Mouse (Mus musculus): Measurements from ENCODE around the gene Uggt2. TPM values are rescaled to one million over a fixed set of nuclear protein-coding genes. Genes with fewer than 3 reads are reported as not detected.

Uggt2 gene
- polyA plus RNA-seq, 1 experiment = 2.6 TPM

GRCm38 (mm10) chr14:118937533-118938492 lies 161.4 kb downstream of the Uggt2 start, which contains the start of gene Dnajc3:
TSS of gene Dnajc3 (plus strand) at chr14:118937976.
- no peaks in the 10 kb centered on the region for H3K27me3 ChIP-seq (ENCODE audit: control insufficient read depth, insufficient read depth, insufficient read length)
- no peaks in the 10 kb centered on the region for H3K36me3 ChIP-seq (ENCODE audit: control insufficient read depth, insufficient read depth)
- H3K79me2 ChIP-seq (ENCODE audit: control insufficient read depth, insufficient read depth) = peaks cover 40% of the 10 kb centered on the region
- H3K4me3 ChIP-seq = peak within 1 kb of the TSS; percentile 39
- peak within 1 kb of the TSS; percentile 76 for H3ac ChIP-seq (ENCODE audit: control insufficient read depth, insufficient read length)
- TF ChIP-seq POLR2A (IDR thresholded peaks at IDR 0.05; ENCODE audit: insufficient read length, low read depth) (peak; percentile 82), TCF3 (IDR thresholded peaks at IDR 0.05; ENCODE audit: insufficient read length, low read depth) (no peak), MYOG (IDR thresholded peaks at IDR 0.05; ENCODE audit: control insufficient read depth in 1 of 3, insufficient read depth in 1 of 3, insufficient read length in 2 of 3, low read depth in 2 of 3) (peak in 1 of 3 experiments; percentile 1), POLR2AphosphoS2 (IDR thresholded peaks at IDR 0.05; ENCODE audit: insufficient read length, low read depth) (peak; percentile 78)
- H3K4me2 ChIP-seq (ENCODE audit: low read depth) = peak within 1 kb of the TSS; percentile 96

GRCm38 (mm10) chr14:118936952-118937351 lies 162.3 kb downstream of the Uggt2 start:
- Histone ChIP-seq H3K36me3 (ENCODE audit: control insufficient read depth, insufficient read depth) (no peaks in the 10 kb centered on the region), H3K27me3 (ENCODE audit: control insufficient read depth, insufficient read depth, insufficient read length) (no peaks in the 10 kb centered on the region), H3K4me3 (peak overlapping the region; percentile 39), H3K4me2 (ENCODE audit: low read depth) (peak overlapping the region; percentile 96), H3K79me2 (ENCODE audit: control insufficient read depth, insufficient read depth) (peaks cover 32% of the 10 kb centered on the region), H3ac (ENCODE audit: control insufficient read depth, insufficient read length) (no peak overlapping the region)
- TF ChIP-seq MYOG (IDR thresholded peaks at IDR 0.05; ENCODE audit: control insufficient read depth in 1 of 3, insufficient read depth in 1 of 3, insufficient read length in 2 of 3, low read depth in 2 of 3) (no peak), POLR2AphosphoS2 (IDR thresholded peaks at IDR 0.05; ENCODE audit: insufficient read length, low read depth) (no peak), USF1 (IDR thresholded peaks at IDR 0.05; ENCODE audit: low read depth) (no peak), SRF (IDR thresholded peaks at IDR 0.05; ENCODE audit: control insufficient read depth, insufficient read length, low read depth) (no peak), CEBPB (IDR thresholded peaks at IDR 0.05; ENCODE audit: insufficient read depth, poor library complexity, severe bottlenecking) (no peak), MAX (IDR thresholded peaks at IDR 0.05; ENCODE audit: low read depth) (no peak), MYOD1 (IDR thresholded peaks at IDR 0.05; ENCODE audit: control insufficient read depth in 1 of 3, insufficient read length in 2 of 3, low read depth in 2 of 3) (no peak), E2F4 (IDR thresholded peaks at IDR 0.05; ENCODE audit: insufficient read depth) (no peak), REST (IDR thresholded peaks at IDR 0.05; ENCODE audit: insufficient read depth, insufficient read length) (no peak), TCF3 (IDR thresholded peaks at IDR 0.05; ENCODE audit: insufficient read length, low read depth) (no peak), POLR2A (IDR thresholded peaks at IDR 0.05; ENCODE audit: insufficient read length, low read depth) (no peak), TCF12 (IDR thresholded peaks at IDR 0.05; ENCODE audit: insufficient read depth, poor library complexity, severe bottlenecking) (no peak)

DNA sequence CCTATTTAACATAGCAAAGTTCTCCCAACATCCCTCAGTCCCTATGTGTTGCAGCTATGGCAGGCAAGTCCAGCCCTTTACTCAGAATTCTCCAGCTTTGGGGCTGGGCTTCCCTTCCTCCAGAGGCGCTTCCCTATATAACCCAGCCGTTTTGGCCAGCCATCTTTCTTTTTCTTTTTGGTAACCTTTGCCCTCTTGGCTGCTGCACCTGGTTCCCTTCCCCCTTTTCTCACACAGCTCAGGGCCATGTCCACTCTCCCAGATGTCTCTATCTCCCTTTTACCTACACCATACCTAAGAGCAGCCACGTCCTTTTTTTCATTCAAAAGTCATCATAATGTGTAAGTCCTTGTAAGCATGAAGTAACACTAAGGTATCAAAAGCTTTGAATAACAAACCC lies 163.0 kb downstream of the Uggt2 start:
- no peak overlapping the region for H3ac ChIP-seq (ENCODE audit: control insufficient read depth, insufficient read length)
- no peak for TF ChIP-seq SRF (IDR thresholded peaks at IDR 0.05; ENCODE audit: control insufficient read depth, insufficient read length, low read depth)
- TF ChIP-seq TCF12 (IDR thresholded peaks at IDR 0.05; ENCODE audit: insufficient read depth, poor library complexity, severe bottlenecking) = no peak
- no peak for TF ChIP-seq USF1 (IDR thresholded peaks at IDR 0.05; ENCODE audit: low read depth)
- TF ChIP-seq POLR2AphosphoS2 (IDR thresholded peaks at IDR 0.05; ENCODE audit: insufficient read length, low read depth) = no peak
- no peak for TF ChIP-seq MAX (IDR thresholded peaks at IDR 0.05; ENCODE audit: low read depth)
- TF ChIP-seq MYOG (IDR thresholded peaks at IDR 0.05; ENCODE audit: control insufficient read depth in 1 of 3, insufficient read depth in 1 of 3, insufficient read length in 2 of 3, low read depth in 2 of 3) = no peak
- no peak for TF ChIP-seq CEBPB (IDR thresholded peaks at IDR 0.05; ENCODE audit: insufficient read depth, poor library complexity, severe bottlenecking)
- no peak for TF ChIP-seq E2F4 (IDR thresholded peaks at IDR 0.05; ENCODE audit: insufficient read depth)
- TF ChIP-seq POLR2A (IDR thresholded peaks at IDR 0.05; ENCODE audit: insufficient read length, low read depth) = no peak
- TF ChIP-seq REST (IDR thresholded peaks at IDR 0.05; ENCODE audit: insufficient read depth, insufficient read length) = no peak
- TF ChIP-seq MYOD1 (IDR thresholded peaks at IDR 0.05; ENCODE audit: control insufficient read depth in 1 of 3, insufficient read length in 2 of 3, low read depth in 2 of 3) = no peak
- H3K36me3 ChIP-seq (ENCODE audit: control insufficient read depth, insufficient read depth) = no peaks in the 10 kb centered on the region
- no peak overlapping the region for H3K4me2 ChIP-seq (ENCODE audit: low read depth)
- H3K79me2 ChIP-seq (ENCODE audit: control insufficient read depth, insufficient read depth) = peaks cover 25% of the 10 kb centered on the region
- no peaks in the 10 kb centered on the region for H3K27me3 ChIP-seq (ENCODE audit: control insufficient read depth, insufficient read depth, insufficient read length)
- no peak overlapping the region for H3K4me3 ChIP-seq

Other genes with a start within 250 kb of the Uggt2 start
- 3.8 TPM for gene Dzip1, start 174.0 kb downstream of the Uggt2 start, polyA plus RNA-seq (2012; fragmentation: generic; extraction: Trizol)
- 6.9 TPM for gene Dnajc3, start 161.5 kb downstream of the Uggt2 start, polyA plus RNA-seq (2012; fragmentation: generic; extraction: Trizol)
- not detected for gene Hs6st3, start 38.9 kb upstream of the Uggt2 start, polyA plus RNA-seq (2012; fragmentation: generic; extraction: Trizol)